Mouse (Mus musculus) G1E-ER4 (cell line): ENCODE data around the gene Ptbp2. TPM values are rescaled to one million over a fixed set of nuclear protein-coding genes. Genes with fewer than 3 reads are reported as not detected.

Source experiments
- GATA1 ChIP-seq: IDR thresholded peaks from one replicate; pipeline ENCODE4 v1.8.0; 2012; ENCODE audit warnings: low read length, inconsistent platforms
- polyA plus RNA-seq: library from polyadenylated mRNA; stranded (reverse); fragments of >175 nt; gene quantifications from 2 replicates; pipeline ENCODE4 v1.2.3, GENCODE M21; 2012

Gene Ptbp2
- polyA plus RNA-seq, 1 experiment: 0.91 TPM

DNA sequence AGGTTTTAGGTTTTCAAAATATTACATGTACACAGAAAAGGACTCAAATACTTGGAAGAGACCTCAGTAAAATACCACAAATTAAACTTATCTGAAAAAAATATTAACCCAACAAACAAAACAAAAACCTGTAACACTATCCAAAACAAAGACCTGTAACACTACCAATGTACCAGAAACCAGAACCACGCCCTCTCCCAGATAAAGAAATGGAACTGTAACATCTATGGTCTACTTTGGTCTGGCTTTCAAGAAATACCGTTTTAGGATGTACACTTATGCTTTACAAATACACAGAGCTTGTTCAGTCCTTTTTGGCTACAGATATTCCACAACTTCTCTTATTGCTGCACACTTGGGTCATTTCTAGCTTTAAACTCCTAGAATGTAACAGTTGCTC, 35.1 kb downstream of the Ptbp2 start:
- no peak for TF ChIP-seq GATA1

DNA sequence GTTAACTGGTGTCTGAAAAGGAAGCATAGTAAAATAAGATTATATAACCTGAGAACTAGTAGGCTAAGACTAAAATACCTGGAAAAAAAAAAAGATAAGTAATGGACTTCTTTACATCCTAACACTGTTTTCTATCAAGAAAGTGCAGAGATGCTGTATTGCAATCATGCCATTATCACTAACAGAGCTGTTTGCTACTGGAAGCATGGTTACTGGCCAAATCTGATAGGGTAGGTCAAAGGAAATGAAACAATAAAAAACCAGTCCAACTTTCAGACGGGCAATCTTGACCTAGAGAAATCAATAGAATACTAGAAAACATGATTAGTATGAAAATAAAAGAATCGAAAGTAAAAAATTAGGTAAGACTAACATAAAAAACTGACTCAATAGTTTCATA, 37.6 kb downstream of the Ptbp2 start:
- TF ChIP-seq GATA1: no peak

DNA sequence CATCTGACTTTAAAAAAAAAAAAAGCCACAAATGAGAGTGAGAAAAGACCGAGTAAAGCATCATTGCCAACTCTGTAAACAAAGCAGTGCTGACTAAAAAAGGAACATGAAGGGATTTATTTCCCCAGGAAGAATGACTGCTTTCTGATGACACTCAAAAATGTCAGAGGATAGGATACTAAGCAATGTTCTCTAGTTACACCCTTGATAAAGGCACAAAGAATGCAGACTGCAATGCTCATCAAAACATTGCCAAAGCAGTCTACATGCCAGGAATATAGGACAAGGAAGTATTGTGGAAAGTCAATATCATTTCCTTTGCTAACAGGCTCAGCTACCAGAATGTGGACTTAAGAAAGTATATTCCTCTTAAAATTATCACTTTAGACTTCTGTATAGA, 38.5 kb downstream of the Ptbp2 start:
- no peak for TF ChIP-seq GATA1

DNA sequence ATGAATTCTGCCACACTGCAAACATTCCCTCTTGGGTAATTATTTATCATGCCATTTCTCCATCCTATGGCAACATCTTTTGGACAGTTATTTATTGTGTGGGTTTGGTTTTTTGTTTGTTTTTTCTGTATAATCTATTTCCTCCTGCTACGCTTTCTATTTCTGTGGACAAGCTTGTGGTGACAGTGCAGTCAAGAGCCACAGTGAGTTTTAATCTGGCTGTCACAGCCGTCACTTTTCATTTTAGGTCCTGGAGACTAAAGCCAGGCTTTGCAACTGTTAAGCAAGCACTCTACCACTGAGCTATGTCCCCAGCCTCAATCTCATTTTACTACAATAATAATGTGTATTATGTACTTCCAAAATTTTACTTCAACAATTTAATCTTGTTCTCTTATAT, 54.4 kb downstream of the Ptbp2 start:
- no peak for TF ChIP-seq GATA1

DNA sequence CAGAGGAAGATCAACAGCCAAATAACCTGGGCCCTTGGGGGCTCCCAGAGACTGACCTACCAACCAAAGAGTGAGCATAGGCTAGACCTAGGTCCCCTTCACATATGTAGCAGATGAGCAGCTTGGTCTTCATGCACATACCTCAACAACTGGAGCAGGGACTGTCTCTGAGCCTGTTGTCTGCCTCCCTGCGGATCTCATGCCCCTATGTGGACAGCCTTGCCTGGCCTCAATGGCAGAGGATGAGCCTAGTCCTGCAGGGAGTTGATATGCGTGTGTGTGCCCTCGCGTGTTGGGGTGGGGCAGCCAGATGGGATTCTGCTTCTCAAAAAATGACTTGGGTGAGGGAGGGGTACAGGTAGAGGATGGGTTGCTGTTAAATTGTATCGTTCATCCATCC, 72.2 kb downstream of the Ptbp2 start:
- no peak for TF ChIP-seq GATA1

DNA sequence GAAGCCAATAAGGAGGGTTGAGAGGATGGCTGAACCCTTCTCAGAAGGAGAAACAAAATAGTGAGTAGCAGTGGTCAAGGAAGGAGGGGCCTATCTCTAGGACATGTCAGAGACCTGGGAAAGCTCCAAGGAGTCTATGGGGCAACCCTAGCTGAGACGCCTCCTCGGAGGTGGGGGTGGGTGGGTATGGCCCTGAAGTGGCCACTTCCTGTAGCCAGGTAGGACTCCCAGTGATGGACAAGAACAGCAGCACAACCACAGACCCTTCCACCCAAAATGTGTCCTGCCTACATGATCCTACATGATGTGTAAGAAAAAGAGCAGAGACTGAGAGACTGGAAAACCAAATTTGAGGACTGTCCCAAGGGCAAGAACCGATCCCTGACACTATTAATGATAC, 72.8 kb downstream of the Ptbp2 start:
- TF ChIP-seq GATA1: no peak

DNA sequence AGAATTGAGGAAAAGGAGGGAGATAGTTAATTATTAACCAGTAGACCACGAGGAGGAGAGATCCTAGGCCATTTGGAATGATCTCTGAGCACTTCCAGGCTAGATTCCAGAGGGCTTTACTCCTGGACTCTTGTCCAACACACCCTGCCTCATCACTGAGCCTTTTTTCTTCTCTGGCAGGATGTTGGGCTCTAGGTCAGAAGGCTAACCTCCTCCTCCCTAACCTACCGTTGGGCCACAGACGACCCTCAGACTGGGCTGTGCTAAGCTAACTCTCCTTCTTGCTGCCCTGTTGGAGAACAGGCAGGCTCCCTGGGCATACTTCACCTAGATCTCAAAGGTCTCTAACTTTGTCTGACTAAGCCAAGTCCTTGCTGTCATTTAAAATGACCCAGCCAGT, 82.8 kb downstream of the Ptbp2 start:
- TF ChIP-seq GATA1: no peak

DNA sequence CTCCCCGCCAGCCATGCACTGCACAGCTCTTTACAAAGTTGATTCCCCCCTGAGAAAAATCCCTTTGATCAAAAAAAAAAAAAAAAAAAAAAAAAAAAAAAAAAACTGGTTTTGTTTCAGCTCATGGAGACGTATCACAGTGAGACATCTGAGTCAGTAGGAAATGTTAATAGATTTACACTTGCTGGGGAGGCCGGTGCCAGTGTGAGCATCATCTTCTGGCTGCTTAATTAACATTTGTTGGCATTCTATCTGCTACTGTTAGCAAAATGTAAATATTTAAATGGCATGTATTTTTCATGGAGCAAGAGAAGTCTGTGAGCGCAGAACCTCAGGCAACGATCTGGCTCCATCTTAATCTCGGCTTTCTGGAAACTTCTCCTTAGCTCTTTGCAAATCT, 99.5 kb downstream of the Ptbp2 start:
- TF ChIP-seq GATA1: no peak
